Mouse (Mus musculus) forebrain, postnatal 0 days (tissue): ENCODE data around the gene Mapk3. TPM values are rescaled to one million over a fixed set of nuclear protein-coding genes. Genes with fewer than 3 reads are reported as not detected.
A peak's percentile ranks its signal among the peaks of the same experiment; 100 is the strongest.

Experiments
- ATAC-seq: fragments of 200-750 bp; cut with Nextera tagmentation; 2 replicates; pipeline ENCODE4 v1.8.0; 2017; ENCODE audit warnings: mild to moderate bottlenecking, moderate library complexity
- DNase-seq: peaks from one replicate; pipeline ENCODE4 v3.0.0-alpha.2; 2015
- H3K27ac ChIP-seq: fragments of 300-500 bp; sonication (generic); 2 replicates; pipeline ENCODE4 v1.5.1; 2014; ENCODE audit warnings: low read depth, mild to moderate bottlenecking, antibody characterized with exemption, low read length, moderate library complexity, mixed read lengths
- H3K27me3 ChIP-seq: fragments of 300-500 bp; sonication (generic); 2 replicates; pipeline ENCODE4 v1.6.1; 2014; ENCODE audit warnings: mild to moderate bottlenecking, low read length, mixed read lengths; ENCODE audit not compliant: insufficient read depth
- H3K36me3 ChIP-seq: fragments of 300-500 bp; sonication (generic); 2 replicates; pipeline ENCODE4 v1.6.1; 2014; ENCODE audit warnings: mild to moderate bottlenecking, moderate library complexity; ENCODE audit not compliant: insufficient read depth
- H3K4me1 ChIP-seq: fragments of 300-500 bp; sonication (generic); 2 replicates; pipeline ENCODE4 v1.6.1; 2014; ENCODE audit warnings: antibody characterized with exemption; ENCODE audit not compliant: insufficient read depth
- H3K4me2 ChIP-seq: fragments of 300-500 bp; sonication (generic); 2 replicates; pipeline ENCODE4 v1.6.1; 2014; ENCODE audit warnings: low read depth, mild to moderate bottlenecking, moderate library complexity
- H3K4me3 ChIP-seq: fragments of 300-500 bp; sonication (generic); 2 replicates; pipeline ENCODE4 v1.5.1; 2014; ENCODE audit warnings: low read depth, low read length, mixed read lengths
- H3K9ac ChIP-seq: fragments of 300-500 bp; sonication (generic); 2 replicates; pipeline ENCODE4 v1.6.1; 2014; ENCODE audit warnings: mild to moderate bottlenecking
- H3K9me3 ChIP-seq: fragments of 300-500 bp; sonication (generic); 2 replicates; pipeline ENCODE4 v1.6.1; 2016; ENCODE audit warnings: low read length
- CTCF ChIP-seq: sonication (generic); IDR thresholded peaks from 2 replicates; pipeline ENCODE4 v1.5.1; 2016; ENCODE audit warnings: antibody characterized with exemption, control low read depth, low read depth
- WGBS: fragments of 180-500 bp; shearing (Covaris S2); extraction: QIAGEN DNeasy Blood & Tissue Kit; methylation state at CpG from one replicate; pipeline ENCODE4 v1.1.7; 2014; 5-methylcytosine and 5-hydroxymethylcytosine counted together
- polyA plus RNA-seq: library from polyadenylated mRNA; unstranded; fragments of >200 nt; fragmentation: Nextera tagmentation; extraction: Ambion mirVana; gene quantifications from 2 replicates; pipeline ENCODE4 v1.2.1, GENCODE M21; 2015
- total RNA-seq: library from RNA; depleted of rRNA; stranded (reverse); fragments of >200 nt; gene quantifications from 2 replicates; pipeline ENCODE4 v1.2.3, GENCODE M21; 2014

The Mapk3 gene
- total and polyA plus RNA-seq, 2 experiments from 2014 or later = 131 to 133 TPM

DNA sequence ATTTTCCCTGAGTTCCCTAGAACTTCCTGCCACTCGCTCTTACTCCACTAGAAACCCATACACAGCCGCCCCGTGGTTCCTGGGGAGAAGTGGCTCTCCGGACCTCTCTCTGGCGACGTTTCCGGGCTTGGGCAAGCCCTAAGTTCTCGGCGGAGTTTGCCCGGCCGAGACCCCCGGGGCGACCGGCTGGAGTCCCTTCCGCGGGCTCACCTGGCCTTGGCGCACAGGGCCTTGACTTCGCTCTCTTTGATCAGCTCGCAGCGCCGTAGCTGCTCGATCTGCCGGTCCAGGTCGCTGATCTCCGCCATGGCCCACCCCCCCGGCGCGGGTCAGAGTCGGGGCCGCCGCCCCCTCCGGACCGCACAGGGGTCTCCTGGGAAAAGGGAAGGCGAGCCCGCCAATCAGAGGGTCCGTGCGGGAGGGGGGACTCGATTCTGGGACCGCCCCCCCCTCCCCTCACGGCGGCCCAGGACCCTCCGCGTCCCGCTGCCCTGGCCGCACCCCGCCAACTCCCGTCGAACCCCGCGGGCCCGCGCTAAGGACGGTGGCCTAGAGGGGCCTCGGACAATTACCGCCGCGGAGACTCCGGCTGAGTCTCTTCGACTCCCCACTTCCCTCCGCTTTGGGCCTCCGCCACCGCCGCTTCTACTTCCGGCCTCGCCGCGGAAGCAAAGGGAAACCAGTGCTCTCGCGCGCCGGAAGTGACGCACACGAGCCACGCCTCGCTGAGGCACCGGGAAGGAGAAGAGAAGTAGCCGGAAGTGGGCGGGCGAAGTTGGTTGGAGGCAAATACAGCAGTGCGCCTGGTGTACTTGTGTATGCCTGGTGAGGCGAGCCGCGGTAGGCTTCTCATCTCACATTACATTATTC is 32.7 kb downstream of the Mapk3 start, which contains the start of gene Ppp4c:
Gene Ppp4c, minus strand, starts transcription at position 646 of the 870 bp plus-strand sequence.
- no peak for TF ChIP-seq CTCF

DNA sequence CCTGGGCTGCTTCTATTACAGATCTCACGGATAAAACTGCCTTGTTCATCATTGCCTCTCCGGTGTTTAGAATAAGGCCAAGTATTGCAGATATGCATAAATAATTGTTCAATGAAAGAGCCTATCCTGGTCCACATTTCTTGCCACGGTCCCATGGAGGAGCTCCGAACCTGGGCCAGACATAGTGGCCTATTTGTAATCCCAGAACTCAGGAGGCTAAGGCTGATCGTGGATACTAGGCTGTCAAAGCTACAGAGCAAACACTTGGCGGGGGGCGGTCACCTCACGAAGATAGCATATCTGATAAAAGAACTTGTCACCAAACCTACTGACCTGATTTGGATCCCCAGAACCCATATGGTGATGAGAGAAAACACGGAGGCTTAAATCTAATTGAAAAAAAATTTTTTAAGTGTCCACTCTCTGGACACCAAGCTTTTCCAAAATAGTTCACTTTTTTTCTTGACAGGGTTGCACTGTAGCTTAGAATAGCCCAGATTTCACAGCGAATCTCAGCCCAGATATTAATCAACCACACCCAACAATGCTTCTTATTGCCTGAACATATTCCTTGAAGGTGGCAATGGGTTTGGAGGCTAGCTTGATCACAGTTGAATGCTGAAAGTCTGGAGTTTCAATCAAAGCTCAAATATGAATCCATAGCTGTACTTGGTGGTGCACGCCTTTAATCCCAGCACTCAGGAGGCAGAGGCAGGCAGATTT is 33.5 kb downstream of the Mapk3 start:
- Histone ChIP-seq H3K27me3 (no peaks in the 10 kb centered on the region), H3K36me3 (peaks cover 54% of the 10 kb centered on the region), H3K9ac (peak overlapping the region; percentile 90), H3K4me2 (peak overlapping the region; percentile 86), H3K9me3 (no peaks in the 10 kb centered on the region), H3K4me1 (peaks cover 7% of the 10 kb centered on the region), H3K4me3 (peak overlapping the region; percentile 91), H3K27ac (peak overlapping the region; percentile 92)
- peak; percentile 10 for ATAC-seq
- DNase-seq = no peak
- no peak for TF ChIP-seq CTCF
- 31% methylated on average over 11 of the region's 11 CpGs for WGBS

More for the DNA sequence above, 32.7 kb downstream of the Mapk3 start, which contains the start of gene Ppp4c:
- Histone ChIP-seq H3K4me3 (peak within 1 kb of the TSS; percentile 91), H3K36me3 (peaks cover 62% of the 10 kb centered on the region), H3K9ac (peak within 1 kb of the TSS; percentile 90), H3K27ac (peak within 1 kb of the TSS; percentile 92), H3K4me2 (peak within 1 kb of the TSS; percentile 86), H3K27me3 (no peaks in the 10 kb centered on the region), H3K9me3 (no peaks in the 10 kb centered on the region), H3K4me1 (peaks cover 4% of the 10 kb centered on the region; the same call in 1 of the 2 replicates)
- 4% methylated on average over 77 of the region's 83 CpGs for WGBS
- peak; percentile 99 for DNase-seq
- peak; percentile 97 for ATAC-seq

DNA sequence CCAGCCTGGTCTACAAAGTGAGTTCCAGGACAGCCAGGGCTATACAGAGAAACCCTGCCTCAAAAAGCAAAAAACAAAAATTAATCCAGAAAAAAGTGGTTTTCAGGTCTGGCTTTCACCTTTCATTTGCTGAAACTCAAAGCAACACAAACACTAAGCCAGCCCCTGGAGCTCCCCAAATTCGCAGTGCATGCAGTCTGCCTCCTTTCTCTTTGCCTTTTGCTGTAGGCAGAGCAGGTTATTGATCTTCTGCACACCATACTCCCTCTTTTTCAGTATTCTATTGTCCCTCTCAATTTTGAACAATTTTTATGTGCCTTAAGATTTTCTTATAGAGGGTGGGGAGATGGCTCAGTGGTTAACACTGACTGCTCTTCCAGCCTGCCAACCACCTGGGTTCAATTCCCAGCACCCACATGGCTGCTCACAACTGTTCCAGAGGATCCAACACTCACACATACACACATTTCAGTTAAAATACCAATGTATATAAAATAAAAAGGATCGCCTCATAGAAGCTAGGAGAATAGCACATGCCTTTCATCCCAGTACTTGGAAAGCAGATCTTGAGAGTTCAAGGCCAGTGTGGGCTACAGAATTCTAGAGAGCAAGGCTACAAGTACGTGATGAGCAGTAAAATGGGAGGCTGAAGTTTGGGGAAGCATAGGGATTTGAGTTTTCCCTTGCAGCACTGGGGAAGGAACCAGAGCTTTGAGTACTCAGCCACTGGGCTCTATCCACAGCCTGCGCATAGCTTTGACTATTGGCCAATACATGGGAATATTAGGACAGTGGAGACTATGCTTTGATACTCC is 34.3 kb downstream of the Mapk3 start:
- no peak for TF ChIP-seq CTCF
- DNase-seq = no peak
- Histone ChIP-seq H3K4me1 (peaks cover 8% of the 10 kb centered on the region), H3K36me3 (peaks cover 46% of the 10 kb centered on the region), H3K4me3 (no peak overlapping the region), H3K27me3 (no peaks in the 10 kb centered on the region), H3K9ac (no peak overlapping the region), H3K9me3 (no peaks in the 10 kb centered on the region), H3K4me2 (no peak overlapping the region), H3K27ac (no peak overlapping the region)
- 82% methylated on average over 4 of the region's 4 CpGs for WGBS
- ATAC-seq = no peak

GRCm38 (mm10) chr7:126794271-126794605 is 34.8 kb downstream of the Mapk3 start:
- no peaks in the 10 kb centered on the region for H3K27me3 ChIP-seq
- H3K9me3 ChIP-seq = no peaks in the 10 kb centered on the region
- no peak overlapping the region for H3K4me3 ChIP-seq
- peaks cover 40% of the 10 kb centered on the region for H3K36me3 ChIP-seq
- H3K4me1 ChIP-seq = peaks cover 8% of the 10 kb centered on the region
- H3K27ac ChIP-seq = no peak overlapping the region
- no peak overlapping the region for H3K9ac ChIP-seq
- TF ChIP-seq CTCF = no peak
- WGBS = 77% methylated on average over 4 of the region's 4 CpGs
- no peak for ATAC-seq
- no peak for DNase-seq
- no peak overlapping the region for H3K4me2 ChIP-seq

DNA sequence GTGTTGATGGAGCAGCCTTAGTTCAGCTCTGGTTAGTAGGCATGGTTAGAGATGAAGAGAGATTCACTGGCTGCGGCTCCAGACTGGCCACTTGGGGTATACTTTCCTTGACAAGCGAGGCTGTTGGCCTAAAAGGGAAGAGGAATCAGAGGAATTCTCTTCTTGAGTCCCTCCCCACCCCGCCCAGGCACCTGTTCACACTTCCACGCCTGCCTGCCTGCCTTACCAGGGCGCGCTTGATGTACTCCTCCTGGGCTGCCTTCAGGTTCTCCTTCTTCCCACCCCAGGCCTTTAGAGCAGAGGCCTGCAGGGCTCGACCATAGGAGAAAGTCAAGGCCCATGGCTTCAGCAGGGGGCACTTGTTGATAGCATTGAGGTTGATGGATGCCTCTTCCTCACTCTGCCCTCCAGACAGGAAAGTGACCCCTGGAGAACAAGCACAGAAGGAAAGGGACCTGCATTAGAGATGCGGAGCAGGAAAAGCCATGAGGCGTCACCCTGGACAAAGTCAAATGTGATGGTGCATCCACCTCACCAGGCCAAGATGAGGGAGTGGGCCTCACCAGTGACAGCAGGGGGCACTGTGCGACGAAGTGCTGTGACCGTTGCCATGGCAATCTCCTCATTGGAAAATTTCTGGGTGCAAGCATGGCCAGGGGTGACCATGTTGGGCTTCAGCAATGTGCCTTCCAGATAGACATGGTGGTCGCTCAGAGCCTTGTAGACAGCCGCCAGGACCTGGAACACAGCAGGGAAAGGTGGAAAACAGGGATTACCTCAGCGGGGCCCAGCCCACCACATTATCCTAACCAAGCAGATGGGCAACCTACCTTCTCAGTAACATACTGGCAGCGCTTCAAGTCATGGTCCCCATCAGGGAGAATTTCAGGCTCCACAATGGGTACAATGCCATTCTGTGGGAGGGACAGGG is 36.3 kb downstream of the Mapk3 start:
- 83% methylated on average over 16 of the region's 16 CpGs for whole genome bisulfite sequencing
- Histone ChIP-seq H3K4me1 (peaks cover 11% of the 10 kb centered on the region), H3K36me3 (peaks cover 30% of the 10 kb centered on the region), H3K27me3 (no peaks in the 10 kb centered on the region), H3K27ac (no peak overlapping the region), H3K9me3 (no peaks in the 10 kb centered on the region), H3K4me2 (no peak overlapping the region), H3K9ac (no peak overlapping the region), H3K4me3 (no peak overlapping the region)
- no peak for DNase-seq
- ATAC-seq = no peak
- no peak for TF ChIP-seq CTCF
